Mouse (Mus musculus) thymus, adult 2 months (tissue): ENCODE results near the gene Commd4.

Experiments
- CTCF ChIP-seq: fragments of 200-500 bp; IDR thresholded peaks from 2 replicates; pipeline ENCODE4 v1.5.1; 2012; ENCODE audit warnings: mild to moderate bottlenecking, control low read depth, low read length, moderate library complexity, borderline replicate concordance; ENCODE audit not compliant: control insufficient read depth, poor library complexity, insufficient read depth; ENCODE audit errors: extremely low read depth
- POLR2A ChIP-seq: fragments of 200-500 bp; IDR thresholded peaks from 2 replicates; pipeline ENCODE4 v1.6.1; 2012; ENCODE audit warnings: mild to moderate bottlenecking, low read length, control low read depth, moderate library complexity; ENCODE audit not compliant: control insufficient read depth, poor library complexity, insufficient read depth; ENCODE audit errors: extremely low read depth

GRCm38 (mm10) chr9:57147205-57148143 lies 10.7 kb downstream of the Commd4 start:
- TF ChIP-seq CTCF (no peak), POLR2A (no peak)
